Mouse (Mus musculus) testis, postnatal 14 days (tissue): ENCODE measurements at regions not wholly inside any gene's neighbourhood (a gene's known extent, or its start where the extent isn't known, plus 50 kb on each side); places are given as distances from the start of the nearest gene placed in this dataset.

Source experiments
- DNase-seq: peaks from one replicate; pipeline ENCODE4 v3.0.0; 2021; ENCODE audit warnings: low spot score

DNA sequence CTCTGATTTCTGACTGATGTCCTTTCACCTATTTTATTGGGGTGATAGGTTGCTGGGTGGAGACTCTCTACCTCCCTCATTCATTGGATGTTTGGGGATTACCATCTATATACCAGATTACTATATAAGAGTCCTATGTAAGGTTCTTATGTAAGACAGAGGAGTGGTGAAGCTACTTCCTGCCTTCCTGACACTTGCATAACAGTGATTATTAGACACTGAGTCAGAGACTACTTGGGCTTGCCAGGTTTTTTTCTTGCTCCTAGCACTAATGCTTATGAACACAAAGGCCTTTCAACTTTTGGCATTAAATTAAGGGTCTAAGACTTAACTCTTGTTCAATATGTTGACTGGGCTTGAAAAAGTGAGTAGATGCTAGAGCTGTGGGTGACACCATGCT is 500.4 kb downstream of the Olfm4 start:
- DNase-seq, result no peak

DNA sequence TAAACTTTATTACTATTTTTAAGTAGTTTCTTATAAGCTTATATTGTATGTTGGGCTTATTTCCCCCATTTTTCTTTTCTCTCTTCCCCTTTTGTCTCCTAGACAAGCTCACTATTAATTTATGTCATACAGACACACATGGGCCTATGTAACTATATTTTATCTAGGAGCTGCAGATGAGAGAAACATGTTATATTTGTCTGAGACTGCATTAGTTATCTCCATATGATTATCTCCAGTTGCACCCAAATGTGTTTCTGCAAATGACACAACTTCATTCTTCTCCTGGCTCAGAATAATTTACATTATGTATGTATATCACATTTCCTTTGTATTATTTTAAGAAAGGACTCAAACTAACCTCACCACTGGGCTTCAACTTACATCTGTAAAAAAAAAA is 501.3 kb downstream of the Olfm4 start:
- DNase-seq, result no peak

DNA sequence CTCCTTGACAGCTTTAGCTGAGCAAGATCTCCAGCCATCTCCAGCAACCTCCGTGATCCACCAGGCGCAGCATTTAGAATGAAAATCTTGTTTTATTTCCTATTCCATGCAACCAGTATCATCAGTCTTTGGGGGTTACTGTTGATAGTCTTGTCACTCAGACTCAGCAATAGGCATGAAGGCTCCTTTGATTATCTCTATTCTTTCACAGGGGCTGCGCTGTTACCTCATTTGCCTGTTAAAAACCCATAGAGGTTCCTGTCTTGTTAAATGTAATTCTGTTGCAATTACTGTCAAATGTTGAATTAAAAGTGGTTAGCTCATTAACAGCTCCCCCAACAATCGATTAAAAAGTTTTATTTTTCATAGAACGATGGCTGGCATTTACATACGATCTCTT is 502.7 kb downstream of the Olfm4 start:
- no peak for DNase-seq

DNA sequence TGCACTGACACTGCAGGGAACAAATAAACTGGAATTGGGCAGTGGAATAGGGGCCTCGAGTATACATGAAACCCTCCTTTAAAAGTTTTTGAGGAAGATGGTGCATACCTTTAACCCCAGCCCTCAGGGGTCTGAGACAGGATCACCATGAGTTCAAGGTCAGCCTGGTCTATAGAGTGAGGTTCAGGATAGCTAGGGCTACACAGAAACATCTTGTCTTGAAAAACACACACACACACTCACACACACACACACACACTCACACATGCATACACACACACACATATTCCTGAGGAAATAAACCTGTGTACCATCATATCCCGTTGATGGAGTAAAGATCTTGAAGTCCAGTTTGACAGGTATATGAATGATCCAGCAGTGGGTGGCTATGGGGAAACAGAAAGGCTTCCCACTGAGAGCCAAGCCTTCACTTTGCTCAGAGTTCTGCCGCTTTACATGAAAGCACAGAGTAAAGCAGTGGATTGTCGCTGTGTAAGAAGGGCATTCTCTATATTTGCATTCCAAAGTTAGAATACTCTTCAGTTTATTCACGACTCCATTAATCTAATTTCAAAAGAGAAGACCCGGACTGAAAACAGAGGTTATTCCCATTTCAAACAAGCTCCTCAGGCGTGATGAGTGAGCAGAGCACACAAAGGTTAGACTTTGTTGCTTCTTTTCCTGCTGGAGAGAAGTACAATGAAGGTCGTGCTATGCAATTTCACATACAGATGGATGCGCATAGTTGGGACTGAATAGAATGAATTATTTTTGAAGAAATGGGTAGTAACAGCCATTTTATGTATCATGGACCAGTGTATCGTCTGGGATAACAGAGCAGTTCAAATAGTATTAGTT is 508.4 kb downstream of the Olfm4 start:
- no peak for DNase-seq

DNA sequence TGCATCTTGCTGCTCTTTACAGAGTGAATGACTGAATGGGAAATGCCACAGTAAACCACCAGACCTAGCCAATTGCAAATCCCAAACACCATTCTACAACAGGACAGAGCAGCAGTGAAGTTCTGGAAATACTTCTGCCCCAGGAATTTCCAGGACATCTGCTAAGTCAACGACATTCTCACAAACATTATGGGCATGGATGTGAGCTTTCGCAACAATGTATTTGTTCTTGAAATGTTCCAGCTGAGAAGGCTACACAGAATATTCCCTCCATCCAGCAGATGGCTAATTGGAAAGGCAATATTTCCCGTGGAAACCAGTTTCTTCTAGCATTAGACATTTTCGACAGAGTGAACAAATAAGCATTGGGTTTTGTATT is 509.0 kb downstream of the Olfm4 start:
- no peak for DNase-seq

DNA sequence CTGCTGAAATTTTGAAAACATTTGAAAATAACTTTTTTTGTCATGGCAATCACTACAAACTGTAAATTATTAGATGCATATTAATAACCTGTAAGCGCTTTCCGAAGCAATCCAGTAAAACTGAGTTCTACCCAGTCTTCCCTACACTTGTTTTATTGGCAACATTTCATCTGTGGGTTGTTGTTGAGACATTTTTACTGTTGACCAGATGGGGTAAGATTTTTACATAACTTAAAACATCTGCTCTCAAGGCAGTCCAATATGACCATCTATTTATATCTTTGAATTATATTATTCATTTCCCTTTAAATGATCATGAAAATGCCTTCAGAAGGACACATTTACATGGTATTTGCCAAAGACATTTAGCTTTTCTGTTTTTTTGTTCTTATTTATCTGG is 520.5 kb downstream of the Olfm4 start:
- DNase-seq, result no peak

DNA sequence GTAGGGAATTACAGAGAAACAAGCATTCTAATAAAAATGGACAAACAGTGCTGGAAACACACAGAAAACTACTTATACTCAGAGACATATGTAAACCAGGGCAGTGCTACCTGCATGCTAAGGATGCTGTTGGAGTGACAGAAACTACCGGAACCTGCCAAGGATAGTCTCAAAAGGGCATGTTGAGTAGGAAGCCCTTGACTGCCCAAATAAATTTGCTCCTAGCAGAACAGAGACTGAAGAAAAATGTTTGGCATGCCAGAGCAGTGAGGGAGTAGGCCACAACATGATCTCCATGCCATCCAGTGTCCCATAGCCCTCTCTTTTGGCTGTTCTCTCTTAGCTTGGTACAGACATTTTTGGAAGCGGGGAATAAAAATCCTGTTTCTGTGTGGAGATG is 532.7 kb downstream of the Olfm4 start:
- no peak for DNase-seq

DNA sequence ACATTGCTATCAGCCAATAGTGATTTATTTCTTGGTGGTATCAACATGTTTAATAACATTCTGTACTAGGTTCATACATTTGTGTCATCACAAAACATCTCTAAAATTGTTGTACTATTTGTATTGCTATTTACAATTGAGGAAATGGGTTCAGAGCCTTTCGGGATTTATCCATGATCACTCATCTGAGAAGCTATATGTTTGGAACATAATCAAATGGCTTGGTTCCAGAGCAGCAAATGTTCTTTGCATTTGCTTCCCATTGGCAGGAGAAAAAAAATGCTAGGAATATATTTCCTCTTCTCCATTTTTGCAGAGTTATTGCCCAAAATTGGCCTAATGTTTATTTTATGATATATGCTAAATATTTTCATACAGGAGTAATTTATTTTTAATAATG is 537.3 kb downstream of the Olfm4 start:
- no peak for DNase-seq

DNA sequence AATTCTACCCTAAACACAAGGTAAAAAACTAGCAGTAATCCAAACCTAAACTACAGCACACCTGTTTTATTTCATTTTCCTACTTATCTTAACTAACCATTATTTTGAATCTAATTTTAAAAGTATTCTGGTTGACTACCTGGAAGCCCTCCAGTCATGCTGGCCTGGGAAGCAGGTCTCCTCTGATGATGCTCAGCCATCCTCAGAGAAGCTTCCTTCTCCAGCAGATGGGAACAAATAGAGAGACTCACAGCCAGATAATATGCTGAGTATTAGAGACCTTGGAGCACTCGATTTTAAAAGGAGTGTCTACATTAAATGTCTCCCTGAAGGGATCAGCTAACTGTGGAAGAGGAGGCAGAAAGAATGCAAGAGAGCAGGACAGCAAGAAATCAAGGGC is 537.8 kb downstream of the Olfm4 start:
- DNase-seq, result no peak

DNA sequence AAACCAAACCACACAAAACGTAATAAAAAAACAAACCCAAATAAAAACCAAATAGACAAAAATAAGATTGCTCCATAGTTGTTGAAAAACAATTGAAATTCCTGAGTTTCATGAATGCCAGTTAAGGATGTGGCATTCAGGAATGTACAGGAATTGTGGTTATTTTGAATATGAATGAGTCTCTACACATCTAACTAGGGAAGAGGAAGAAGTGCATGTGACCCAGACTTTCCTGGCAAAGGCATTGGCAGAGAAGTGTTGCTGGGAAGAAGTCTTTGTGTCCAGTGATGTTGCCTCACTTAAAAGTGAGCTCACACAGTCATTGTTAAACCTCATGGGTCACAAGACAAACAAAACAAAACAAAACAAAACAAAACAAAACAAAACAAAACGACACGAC is 538.7 kb downstream of the Olfm4 start:
- DNase-seq, result no peak

DNA sequence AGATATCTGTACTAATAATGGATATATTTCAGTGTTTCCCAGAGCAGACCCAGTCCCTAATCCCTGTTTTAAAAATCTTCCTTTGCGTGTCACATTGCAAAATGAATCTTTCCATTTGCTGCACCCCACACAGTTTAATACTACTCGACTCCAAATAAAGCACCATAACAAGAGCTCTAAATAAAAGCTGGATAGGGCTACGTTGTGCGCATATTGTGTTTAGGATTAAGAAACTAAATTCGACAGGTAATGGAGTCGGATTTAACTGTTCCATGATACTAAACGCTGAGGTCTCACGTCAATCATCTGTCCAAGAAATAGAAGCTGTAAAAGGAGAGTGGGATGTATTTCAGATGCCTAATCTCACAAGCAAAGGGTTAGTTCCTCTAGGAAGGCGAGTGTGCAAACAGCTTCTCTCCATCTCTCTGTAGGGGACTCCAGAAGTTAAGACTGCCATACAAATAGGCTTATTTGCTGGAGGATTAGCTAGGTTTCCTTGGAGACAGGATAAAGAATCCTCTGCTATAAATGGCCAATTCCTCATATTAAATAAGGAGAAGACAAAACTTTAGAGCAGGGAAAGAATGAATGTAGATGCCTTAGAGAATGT is 544.6 kb downstream of the Olfm4 start:
- no peak for DNase-seq

DNA sequence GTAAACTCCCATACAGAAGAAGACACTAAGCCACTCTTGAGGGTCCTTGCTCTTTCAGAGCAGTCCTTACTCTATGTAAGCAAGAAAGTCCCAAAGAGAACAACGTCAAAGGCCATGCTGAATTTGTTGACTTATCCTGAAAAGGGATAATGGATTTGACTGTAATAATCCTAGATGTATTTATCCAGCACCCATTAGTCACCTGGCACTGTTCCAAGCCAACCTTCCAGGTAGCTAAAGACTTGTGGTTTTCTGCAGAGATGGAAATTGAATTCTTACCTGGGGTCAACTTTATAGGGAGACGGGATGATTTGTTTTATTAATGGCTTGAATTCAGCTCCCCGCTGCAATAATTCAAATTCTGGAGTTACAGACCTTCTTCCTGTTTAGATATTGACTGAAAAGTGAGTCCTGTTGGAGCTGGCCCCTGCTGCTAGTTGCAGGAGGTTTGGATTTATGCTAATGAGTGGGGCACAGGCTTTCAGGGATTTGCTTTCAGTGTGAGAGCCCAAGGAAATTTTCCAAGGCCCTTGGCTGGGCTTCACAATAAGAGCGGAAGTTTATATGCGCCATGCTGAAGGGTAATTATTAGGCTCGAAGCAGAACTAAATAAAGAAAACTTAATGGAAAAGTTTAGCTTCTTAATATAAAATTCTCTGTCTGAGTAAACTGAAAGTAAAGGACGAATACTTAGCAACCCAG is 552.3 kb downstream of the Olfm4 start:
- no peak for DNase-seq

DNA sequence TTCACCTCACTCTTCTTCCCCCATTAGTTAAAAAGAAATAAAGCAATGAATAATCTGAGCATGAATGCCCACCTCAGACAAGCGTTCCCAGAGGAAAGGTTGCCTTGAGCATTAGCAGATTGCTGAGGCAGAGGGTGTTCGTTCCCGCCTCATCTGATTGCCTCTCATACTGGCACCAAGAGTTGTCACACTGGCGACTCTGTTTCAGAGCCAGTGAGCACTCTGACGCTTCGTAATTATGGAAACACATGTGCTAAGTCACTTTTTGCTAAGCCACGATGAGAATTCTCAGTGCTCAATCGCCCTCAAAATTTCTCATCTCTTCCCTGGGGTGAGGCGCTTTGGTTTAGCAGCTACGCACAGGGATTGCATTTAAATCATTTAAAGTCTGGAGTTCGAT is 576.1 kb downstream of the Olfm4 start:
- no peak for DNase-seq
